Mouse (Mus musculus) urinary bladder, adult 18-20 months (tissue): ENCODE data around the gene Lcn4.
A peak's percentile ranks its signal among the peaks of the same experiment; 100 is the strongest.

Experiments
- DNase-seq, 2 experiments: peaks; one replicate each; pipeline ENCODE4 v3.0.0; 2022; ENCODE audit warnings: low spot score in 2 of 2, mixed read lengths in 2 of 2

Gene Lcn4

GRCm38 (mm10) chr2:26671182-26671581 is at the start of gene Lcn4:
Gene Lcn4, minus strand, starts transcription at chr2:26671282.
- DNase-seq = no peak

- DNase-seq = no peak
These were observed 15.1 kb upstream of the Lcn4 start for GRCm38 (mm10) chr2:26686171-26686675.

GRCm38 (mm10) chr2:26668746-26669145 is 2.3 kb downstream of the Lcn4 start:
- no peak for DNase-seq

GRCm38 (mm10) chr2:26663551-26663950 is 7.5 kb downstream of the Lcn4 start:
- peak in 1 of 2 experiments; percentile 42 for DNase-seq

GRCm38 (mm10) chr2:26663112-26663511 is 8.0 kb downstream of the Lcn4 start:
- no peak for DNase-seq

GRCm38 (mm10) chr2:26662509-26662882 is 8.6 kb downstream of the Lcn4 start:
- DNase-seq = no peak

GRCm38 (mm10) chr2:26661768-26662508 is 9.1 kb downstream of the Lcn4 start:
- no peak for DNase-seq

- DNase-seq = no peak
These were observed 9.8 kb downstream of the Lcn4 start for GRCm38 (mm10) chr2:26661143-26661752.

GRCm38 (mm10) chr2:26657426-26657825 is 13.7 kb downstream of the Lcn4 start:
- DNase-seq = no peak

GRCm38 (mm10) chr2:26654687-26655086 is 16.4 kb downstream of the Lcn4 start:
- no peak for DNase-seq

GRCm38 (mm10) chr2:26646643-26647293 is 24.3 kb downstream of the Lcn4 start:
- no peak for DNase-seq

GRCm38 (mm10) chr2:26643942-26644341 is 27.1 kb downstream of the Lcn4 start:
- DNase-seq = no peak

- no peak for DNase-seq
These were observed 30.0 kb downstream of the Lcn4 start for GRCm38 (mm10) chr2:26641006-26641647.

- peak; percentile 93 to 98 for DNase-seq
These were observed 30.9 kb downstream of the Lcn4 start for GRCm38 (mm10) chr2:26639838-26640830.

- no peak for DNase-seq
These were observed 32.0 kb downstream of the Lcn4 start for GRCm38 (mm10) chr2:26639083-26639482.

- DNase-seq = no peak
These were observed 32.5 kb downstream of the Lcn4 start for GRCm38 (mm10) chr2:26638572-26638971.

- no peak for DNase-seq
These were observed 33.0 kb downstream of the Lcn4 start for GRCm38 (mm10) chr2:26638039-26638438.

GRCm38 (mm10) chr2:26637316-26637932 is 33.7 kb downstream of the Lcn4 start:
- no peak for DNase-seq

- no peak for DNase-seq
These were observed 34.8 kb downstream of the Lcn4 start for GRCm38 (mm10) chr2:26636325-26636635.

- DNase-seq = no peak
These were observed 35.4 kb downstream of the Lcn4 start for GRCm38 (mm10) chr2:26635489-26636324.
